8 mouse cellular contexts compared by ENCODE assay signal in the genomic region with DNA sequence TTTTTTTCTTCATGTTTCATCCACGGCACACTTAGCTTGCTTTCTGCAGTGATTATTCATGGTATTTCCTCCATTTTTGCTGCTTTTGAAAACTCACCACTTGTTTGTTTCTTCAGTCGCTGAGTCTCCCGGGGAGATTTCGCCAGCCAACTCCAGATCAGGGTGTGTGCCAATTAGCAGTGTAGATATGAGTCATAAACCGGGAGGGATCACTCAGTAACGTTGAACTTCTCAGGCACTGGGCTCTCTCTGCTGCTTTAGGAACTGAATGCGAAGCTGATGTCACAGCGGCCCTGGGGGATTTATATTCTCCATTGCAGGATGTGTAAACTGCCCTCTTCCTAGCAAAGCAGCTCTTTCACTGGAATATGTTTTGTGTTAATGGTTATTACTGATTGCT. TPM values are rescaled to one million over a fixed set of nuclear protein-coding genes. Genes with fewer than 3 reads are reported as not detected.
DNase-seq lines count a peak whose midpoint lies in the region; ATAC-seq and TF ChIP-seq lines count a peak whose summit lies in the region.

No protein-coding gene starts in this region.

- H3K4me2 ChIP-seq in limb, embryonic 14.5 days (replicated peaks; ENCODE audit: low read depth, low read length, severe bottlenecking) = no peak overlapping the region
- H3K4me2 ChIP-seq in intestine, postnatal 0 days (replicated peaks; ENCODE audit: low read depth) = peak overlapping the region; percentile 51
- no peak overlapping the region for H3K4me2 ChIP-seq in forebrain, embryonic 11.5 days (ENCODE audit: low read depth, low read length, severe bottlenecking)

- H3K9me3 ChIP-seq in limb, embryonic 14.5 days (ENCODE audit: control insufficient read depth, low read length) = no peaks in the 10 kb centered on the region
- H3K9me3 ChIP-seq in limb, embryonic 10.5 days (replicated peaks) = no peaks in the 10 kb centered on the region
- no peaks in the 10 kb centered on the region for H3K9me3 ChIP-seq in intestine, postnatal 0 days (ENCODE audit: control insufficient read depth)
- H3K9me3 ChIP-seq in forebrain, embryonic 11.5 days (ENCODE audit: control insufficient read depth, low read length) = no peaks in the 10 kb centered on the region

- WGBS in limb, embryonic 14.5 days = 50% methylated on average over 8 of the region's 8 CpGs
- 79% methylated on average over 8 of the region's 8 CpGs for WGBS in limb, embryonic 10.5 days
- WGBS in intestine, postnatal 0 days = 23% methylated on average over 8 of the region's 8 CpGs
- WGBS in forebrain, embryonic 11.5 days = 73% methylated on average over 8 of the region's 8 CpGs

- DNase-seq in limb, embryonic 14.5 days (ENCODE audit: low spot score) = peak; percentile 31
- DNase-seq in limb, embryonic 10.5 days (ENCODE audit: low spot score) = no peak
- DNase-seq in fibroblast of lung, adult 2 months (ENCODE audit: low read depth) = peak; percentile 95
- DNase-seq in spleen, postnatal 14 days (ENCODE audit: low spot score in 2 of 2) = no peak
- no peak for DNase-seq in thymus, postnatal 14 days
- DNase-seq in forebrain, embryonic 11.5 days (ENCODE audit: low spot score) = no peak

- H3K4me1 ChIP-seq in limb, embryonic 14.5 days (ENCODE audit: control insufficient read depth, insufficient read depth, low read length) = no peaks in the 10 kb centered on the region
- H3K4me1 ChIP-seq in limb, embryonic 10.5 days = no peaks in the 10 kb centered on the region
- peaks cover 10% of the 10 kb centered on the region; the same call in 1 of the 2 replicates for H3K4me1 ChIP-seq in intestine, postnatal 0 days (replicated peaks; ENCODE audit: control insufficient read depth, insufficient read depth, low read length)
- no peaks in the 10 kb centered on the region; the same call in 1 of the 2 replicates for H3K4me1 ChIP-seq in forebrain, embryonic 11.5 days (replicated peaks; ENCODE audit: control insufficient read depth, insufficient read depth, low read length)

- no peak for TF ChIP-seq CTCF in intestine, postnatal 0 days (IDR thresholded peaks at IDR 0.05; ENCODE audit: low read depth)

- H3K27ac ChIP-seq in limb, embryonic 14.5 days (replicated peaks; ENCODE audit: low read depth, low read length) = no peak overlapping the region
- no peak overlapping the region for H3K27ac ChIP-seq in limb, embryonic 10.5 days
- H3K27ac ChIP-seq in intestine, postnatal 0 days (ENCODE audit: low read depth, low read length) = peak overlapping the region; percentile 21; the same call in 1 of the 2 replicates
- no peak overlapping the region for H3K27ac ChIP-seq in forebrain, embryonic 11.5 days (ENCODE audit: low read depth, low read length)

- no peak for ATAC-seq in limb, embryonic 14.5 days (ENCODE audit: low FRiP score, low read depth)
- peak; percentile 92 for ATAC-seq in intestine, postnatal 0 days
- peak; percentile 56; the same call in 1 of the 2 replicates for ATAC-seq in megakaryocyte-erythroid progenitor cell, adult 5-6 weeks (replicated peaks; ENCODE audit: low FRiP score, low TSS enrichment, poor library complexity, severe bottlenecking)
- no peak for ATAC-seq in forebrain, embryonic 11.5 days (replicated peaks; ENCODE audit: low FRiP score)

- H3K36me3 ChIP-seq in limb, embryonic 14.5 days (ENCODE audit: control insufficient read depth, insufficient read depth, low read length) = peaks cover 5% of the 10 kb centered on the region; the same call in 1 of the 2 replicates
- no peaks in the 10 kb centered on the region for H3K36me3 ChIP-seq in limb, embryonic 10.5 days
- no peaks in the 10 kb centered on the region for H3K36me3 ChIP-seq in intestine, postnatal 0 days (ENCODE audit: control insufficient read depth, insufficient read depth)
- no peaks in the 10 kb centered on the region for H3K36me3 ChIP-seq in forebrain, embryonic 11.5 days (ENCODE audit: control insufficient read depth, insufficient read depth, low read length)

- H3K4me3 ChIP-seq in limb, embryonic 14.5 days (replicated peaks; ENCODE audit: low read length) = no peak overlapping the region
- H3K4me3 ChIP-seq in limb, embryonic 10.5 days = no peak overlapping the region
- no peak overlapping the region for H3K4me3 ChIP-seq in intestine, postnatal 0 days (ENCODE audit: low read depth, low read length)
- no peak overlapping the region for H3K4me3 ChIP-seq in forebrain, embryonic 11.5 days (ENCODE audit: low read depth, low read length)

- no peak overlapping the region for H3K9ac ChIP-seq in limb, embryonic 14.5 days (ENCODE audit: low read depth, low read length, severe bottlenecking)
- no peak overlapping the region for H3K9ac ChIP-seq in intestine, postnatal 0 days (ENCODE audit: low read depth, low read length)
- no peak overlapping the region for H3K9ac ChIP-seq in forebrain, embryonic 11.5 days (ENCODE audit: low read length)

- H3K27me3 ChIP-seq in limb, embryonic 14.5 days (ENCODE audit: control insufficient read depth, insufficient read depth, low read length) = no peaks in the 10 kb centered on the region
- no peaks in the 10 kb centered on the region for H3K27me3 ChIP-seq in limb, embryonic 10.5 days (ENCODE audit: low read depth, poor library complexity, severe bottlenecking)
- no peaks in the 10 kb centered on the region for H3K27me3 ChIP-seq in intestine, postnatal 0 days (replicated peaks; ENCODE audit: control insufficient read depth, insufficient read depth, low read length)
- no peaks in the 10 kb centered on the region for H3K27me3 ChIP-seq in forebrain, embryonic 11.5 days (ENCODE audit: control insufficient read depth, insufficient read depth, low read length)

- no peak for TF ChIP-seq POLR2A in limb, embryonic 14.5 days (IDR thresholded peaks at IDR 0.05; ENCODE audit: borderline replicate concordance, extremely low read depth, insufficient read depth, insufficient read length)

RNA-seq across cellular contexts. Expression of a gene that starts 15.8 kb away (rescaled TPM):
- 8.4 and 8.6 TPM in 2 replicates for polyA plus RNA-seq in limb, embryonic 14.5 days (2012; rRNA removed)
- 5.8 and 6.4 TPM in 2 replicates for polyA plus RNA-seq in limb, embryonic 14.5 days (2014; fragmentation: Nextera tagmentation; extraction: Ambion mirVana)
- polyA plus RNA-seq in limb, embryonic 10.5 days (2016; fragmentation: Nextera tagmentation; extraction: Ambion mirVana) = 4.4 and 4.6 TPM in 2 replicates
- 2.9 and 3.0 TPM in 2 replicates for polyA plus RNA-seq in intestine, postnatal 0 days (2015; fragmentation: Nextera tagmentation; extraction: Ambion mirVana)
- total RNA-seq in megakaryocyte-erythroid progenitor cell, adult 5-6 weeks (2014; fragmentation: Nextera tagmentation) = 1.4 and 1.5 TPM in 2 replicates
- 2.0 and 3.5 TPM in 2 replicates for total RNA-seq in megakaryocyte-erythroid progenitor cell, adult 5-6 weeks (2017)
- 2.7 and 3.9 TPM in 2 replicates for polyA plus RNA-seq in forebrain, embryonic 11.5 days (2014; fragmentation: Nextera tagmentation; extraction: Ambion mirVana)

Comparison
In these comparisons a context has a peak if more than half of its experiments do, and no peak if none do; other contexts are left out.
1. DNase-seq: peak in limb, embryonic 14.5 days (single experiment) and fibroblast of lung, adult 2 months (single experiment); none in limb, embryonic 10.5 days (single experiment), spleen, postnatal 14 days (0 of 2), thymus, postnatal 14 days (single experiment) and forebrain, embryonic 11.5 days (single experiment).
2. ATAC-seq: peak in intestine, postnatal 0 days (single experiment) and megakaryocyte-erythroid progenitor cell, adult 5-6 weeks (single experiment); none in limb, embryonic 14.5 days (single experiment) and forebrain, embryonic 11.5 days (single experiment).